Mouse (Mus musculus) heart, postnatal 4 days (tissue): ENCODE measurements at regions not wholly inside any gene's neighbourhood (a gene's known extent, or its start where the extent isn't known, plus 50 kb on each side); places are given as distances from the start of the nearest gene placed in this dataset.
A peak's percentile ranks its signal among the peaks of the same experiment; 100 is the strongest.

Source experiments
- DNase-seq: peaks from one replicate; pipeline ENCODE4 v3.0.0; 2021

GRCm38 (mm10) chr3:51031821-51032220 lies 192.4 kb upstream of the Noct start:
- peak; percentile 17 for DNase-seq

- DNase-seq: no peak
Measured at GRCm38 (mm10) chr3:51033292-51033691, 191.0 kb upstream of the Noct start.

- no peak for DNase-seq
Measured at GRCm38 (mm10) chr3:51036700-51037306, 187.4 kb upstream of the Noct start.

- DNase-seq: peak; percentile 6
Measured at GRCm38 (mm10) chr3:51042223-51042846, 181.9 kb upstream of the Noct start.

DNA sequence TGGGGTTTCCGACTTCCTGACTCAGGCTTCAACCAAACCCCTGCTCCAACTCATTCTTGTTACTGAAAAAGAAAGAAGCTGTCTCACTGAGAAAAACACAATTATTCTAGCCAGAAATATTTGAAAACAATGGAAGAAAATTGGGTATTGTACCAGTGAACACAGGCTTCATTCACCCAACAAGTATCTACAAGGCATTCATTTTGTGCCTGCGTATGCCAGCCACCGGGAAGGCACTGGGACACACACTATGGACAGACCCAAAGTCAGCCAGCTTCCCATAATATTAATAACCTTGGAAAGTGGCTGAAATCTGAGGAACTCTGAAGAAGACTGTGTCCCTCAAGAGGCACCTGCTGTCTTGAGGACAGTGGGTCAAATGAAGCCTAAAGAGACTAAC lies 175.5 kb upstream of the Noct start:
- no peak for DNase-seq

DNA sequence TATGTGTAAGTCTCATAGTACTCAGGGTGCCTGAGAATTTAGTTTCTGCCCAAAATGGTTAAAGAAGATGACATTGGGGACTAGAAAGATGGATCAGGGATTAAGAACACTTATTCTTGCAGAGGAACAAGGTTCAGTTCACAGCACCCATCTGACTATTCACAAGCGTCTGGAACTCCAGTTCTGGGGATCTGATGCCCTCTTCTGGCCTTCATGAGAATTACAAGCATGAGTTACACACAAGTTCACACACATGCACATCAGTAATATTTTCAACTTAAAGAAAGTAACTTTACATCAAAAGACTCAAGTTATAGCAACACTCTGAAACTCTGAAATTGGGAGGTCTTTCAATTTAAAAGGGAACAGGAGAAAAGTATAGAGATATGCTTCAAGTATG lies 174.1 kb upstream of the Noct start:
- no peak for DNase-seq

GRCm38 (mm10) chr3:51055004-51055403 lies 169.2 kb upstream of the Noct start:
- no peak for DNase-seq

GRCm38 (mm10) chr3:51064201-51064600 lies 160.0 kb upstream of the Noct start:
- no peak for DNase-seq

DNA sequence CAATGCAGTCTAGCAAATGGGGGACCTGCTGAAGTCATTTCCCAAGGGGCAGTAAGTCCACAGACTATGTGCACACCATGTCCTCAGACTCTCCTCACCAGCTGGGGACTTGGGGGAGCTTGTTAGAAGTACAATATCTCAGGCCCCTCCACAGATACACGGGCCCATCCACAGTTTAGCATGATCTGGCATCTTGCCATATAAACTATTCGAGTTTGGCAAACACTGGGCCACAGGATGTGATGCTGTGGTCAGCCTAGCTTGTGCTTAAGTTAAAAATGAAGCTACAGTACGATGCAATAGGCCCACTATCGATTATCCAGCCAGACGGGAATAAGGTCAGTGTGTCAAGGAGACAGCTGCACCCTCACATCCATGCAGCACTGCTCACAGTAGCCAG lies 157.9 kb upstream of the Noct start:
- no peak for DNase-seq

GRCm38 (mm10) chr3:51072417-51072816 lies 151.8 kb upstream of the Noct start:
- DNase-seq: no peak

DNA sequence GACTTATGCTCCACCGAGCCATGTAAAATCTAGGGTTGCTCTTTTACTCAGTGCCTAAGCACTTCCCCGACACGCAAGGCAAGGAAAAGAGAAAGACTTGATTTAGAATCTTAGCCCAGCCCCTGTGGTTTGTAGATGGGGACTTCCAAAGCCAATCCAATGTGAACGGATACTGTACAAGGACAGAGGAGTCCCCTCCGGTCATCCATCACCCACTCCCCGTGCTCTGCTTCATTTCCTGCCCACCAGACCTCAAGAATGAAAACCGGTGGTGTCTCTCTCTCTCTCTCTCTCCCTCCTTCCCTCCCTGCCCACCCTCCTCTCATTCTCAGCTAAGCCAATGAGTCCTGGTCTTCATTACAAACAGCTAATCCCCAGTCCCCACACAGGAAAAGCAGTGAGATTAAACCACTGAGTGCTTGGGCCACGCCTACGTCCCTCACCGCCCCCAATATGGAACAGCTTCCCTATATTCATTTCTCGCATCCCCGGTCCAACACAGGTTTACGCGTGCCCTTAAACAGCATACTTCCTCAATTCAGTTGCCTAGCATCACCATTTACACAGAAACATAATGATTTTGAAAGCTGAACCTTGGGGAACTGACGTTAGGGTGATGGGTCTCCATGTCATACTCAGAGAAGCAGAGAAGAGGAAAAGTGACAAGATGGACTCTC lies 151.1 kb upstream of the Noct start:
- no peak for DNase-seq

DNA sequence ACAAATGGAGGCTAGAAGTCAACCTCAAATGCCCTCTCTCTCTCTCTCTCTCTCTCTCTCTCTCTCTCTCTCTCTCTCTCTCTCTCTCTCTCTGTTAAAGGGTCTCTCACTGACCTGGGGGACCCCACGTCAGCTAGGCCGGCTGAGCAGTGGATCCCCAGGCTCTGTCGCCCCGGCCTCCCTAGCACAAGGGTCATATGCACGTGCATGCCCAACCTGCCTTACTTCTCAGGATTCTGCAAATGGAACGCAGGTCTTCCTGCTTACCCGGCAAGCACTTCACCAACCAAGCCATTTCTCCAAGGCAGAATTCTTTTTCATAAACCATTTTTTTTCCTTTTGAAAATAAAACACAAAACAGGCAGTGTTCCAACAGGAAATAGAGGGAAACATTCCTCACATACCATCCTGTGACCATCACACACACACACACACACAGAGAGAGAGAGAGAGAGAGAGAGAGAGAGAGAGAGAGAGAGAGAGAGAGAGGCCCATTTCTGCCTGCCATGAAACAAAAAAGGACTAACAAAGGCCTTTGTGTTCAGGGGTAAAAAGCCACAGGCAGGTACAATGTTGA lies 150.4 kb upstream of the Noct start:
- no peak for DNase-seq

DNA sequence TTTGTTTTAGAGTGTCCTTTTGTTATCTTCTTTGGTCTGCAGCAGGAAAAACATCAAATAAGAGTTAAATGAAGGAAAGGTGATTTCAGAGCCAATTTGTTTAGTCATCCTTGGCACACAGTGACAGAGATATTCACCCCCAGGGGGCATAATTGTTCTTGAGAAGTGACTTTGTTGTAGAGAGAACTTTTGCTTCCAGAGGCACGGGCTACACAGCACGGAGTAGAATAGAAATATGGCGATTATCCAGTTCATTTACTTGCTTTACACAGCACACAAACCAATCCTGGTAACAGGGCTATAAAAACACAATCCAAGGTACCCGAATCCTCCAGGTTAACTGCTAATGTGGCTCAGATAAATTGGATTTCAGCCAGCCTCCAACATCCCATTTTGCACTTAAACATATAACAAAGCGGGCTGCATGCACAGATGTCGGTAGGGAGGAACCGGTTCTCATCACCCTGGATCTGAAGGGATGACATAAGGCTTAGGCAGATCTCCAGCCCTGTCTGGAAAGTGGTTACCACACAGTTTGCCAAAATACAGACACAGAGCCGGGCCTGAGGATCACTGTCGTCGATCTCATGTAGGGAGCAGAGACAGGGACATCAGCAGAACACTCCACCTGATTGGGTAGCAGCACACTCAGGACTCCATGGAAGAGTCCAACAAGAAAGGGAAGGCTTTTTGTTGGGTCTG lies 148.9 kb upstream of the Noct start:
- peak; percentile 46 for DNase-seq

DNA sequence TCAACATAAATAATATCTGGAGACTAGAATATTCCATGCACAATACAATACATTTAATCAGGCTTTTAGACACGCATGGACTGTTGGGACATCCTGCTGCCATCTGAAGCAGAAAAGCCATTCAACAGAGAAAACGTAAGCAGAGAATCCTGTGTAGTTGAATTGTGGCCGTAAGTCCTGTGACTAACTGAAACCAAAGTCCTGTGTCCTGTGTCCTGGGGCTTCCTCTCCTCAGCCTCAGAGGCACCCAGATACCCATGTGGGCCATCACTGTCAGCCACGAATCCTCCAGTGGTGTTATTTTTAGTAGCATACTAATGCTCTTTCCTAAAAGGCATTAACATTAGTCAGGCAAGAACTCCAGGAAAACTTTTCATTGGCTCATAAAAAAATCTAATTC lies 145.8 kb upstream of the Noct start:
- DNase-seq: no peak

DNA sequence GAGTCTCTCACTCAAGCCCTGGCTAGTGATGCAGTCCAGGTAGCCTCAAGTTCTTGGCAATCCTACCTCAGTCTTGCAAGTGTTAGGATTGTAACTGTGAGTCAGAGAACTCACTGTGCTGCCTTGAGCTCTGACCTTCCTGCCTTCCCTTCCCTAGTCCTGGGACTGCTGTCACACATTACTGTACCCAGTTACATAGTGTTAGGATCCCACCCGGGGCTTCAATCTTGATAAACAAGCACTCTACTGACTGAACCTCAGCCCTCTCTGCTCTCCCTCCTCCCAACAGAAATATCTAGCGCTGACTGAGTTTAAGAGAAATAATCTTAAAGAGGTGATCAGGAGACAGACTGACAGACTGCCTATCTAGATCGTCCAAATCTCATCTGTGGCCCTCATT lies 143.8 kb upstream of the Noct start:
- no peak for DNase-seq

GRCm38 (mm10) chr3:51080855-51081254 lies 143.4 kb upstream of the Noct start:
- DNase-seq: no peak

GRCm38 (mm10) chr3:51082831-51083575 lies 141.2 kb upstream of the Noct start:
- DNase-seq: no peak

DNA sequence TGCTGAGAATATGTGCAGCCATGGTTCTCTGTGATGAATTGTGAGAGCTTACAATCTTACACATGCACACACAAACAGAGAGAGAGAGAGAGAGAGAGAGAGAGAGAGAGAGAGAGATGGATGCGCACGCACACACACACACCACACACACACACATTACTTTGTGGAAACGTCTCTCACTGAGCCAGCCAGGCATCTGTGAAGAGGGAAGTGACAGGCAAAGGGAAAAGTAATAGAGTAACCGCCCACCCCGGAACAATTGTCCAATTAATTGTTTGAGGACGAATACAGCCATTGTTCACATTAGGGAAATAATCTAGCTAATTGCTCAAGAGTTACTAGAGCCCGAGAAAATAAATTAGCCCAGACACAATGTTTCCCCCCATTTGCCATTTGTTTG lies 140.7 kb upstream of the Noct start:
- no peak for DNase-seq

DNA sequence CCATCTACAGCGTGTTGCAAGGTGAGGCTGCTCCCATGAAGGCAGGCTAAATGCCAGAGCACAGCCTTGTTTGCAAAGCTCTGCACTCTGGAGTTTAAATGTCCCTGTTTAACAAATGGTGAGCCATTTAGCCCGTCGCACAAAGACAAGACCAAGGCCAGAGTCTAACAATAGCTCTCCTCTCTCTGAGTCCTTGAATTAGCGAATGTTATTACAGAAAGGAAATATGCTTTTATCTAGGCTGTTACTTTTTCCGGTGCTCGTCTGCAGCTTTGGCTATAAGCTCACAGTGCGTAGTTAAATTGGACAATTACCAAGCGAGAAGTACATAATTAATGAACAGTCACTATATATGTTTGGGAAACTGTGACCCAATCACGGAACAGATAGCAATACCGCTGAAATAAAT lies 137.8 kb upstream of the Noct start:
- no peak for DNase-seq

GRCm38 (mm10) chr3:51087076-51087475 lies 137.2 kb upstream of the Noct start:
- DNase-seq: no peak

DNA sequence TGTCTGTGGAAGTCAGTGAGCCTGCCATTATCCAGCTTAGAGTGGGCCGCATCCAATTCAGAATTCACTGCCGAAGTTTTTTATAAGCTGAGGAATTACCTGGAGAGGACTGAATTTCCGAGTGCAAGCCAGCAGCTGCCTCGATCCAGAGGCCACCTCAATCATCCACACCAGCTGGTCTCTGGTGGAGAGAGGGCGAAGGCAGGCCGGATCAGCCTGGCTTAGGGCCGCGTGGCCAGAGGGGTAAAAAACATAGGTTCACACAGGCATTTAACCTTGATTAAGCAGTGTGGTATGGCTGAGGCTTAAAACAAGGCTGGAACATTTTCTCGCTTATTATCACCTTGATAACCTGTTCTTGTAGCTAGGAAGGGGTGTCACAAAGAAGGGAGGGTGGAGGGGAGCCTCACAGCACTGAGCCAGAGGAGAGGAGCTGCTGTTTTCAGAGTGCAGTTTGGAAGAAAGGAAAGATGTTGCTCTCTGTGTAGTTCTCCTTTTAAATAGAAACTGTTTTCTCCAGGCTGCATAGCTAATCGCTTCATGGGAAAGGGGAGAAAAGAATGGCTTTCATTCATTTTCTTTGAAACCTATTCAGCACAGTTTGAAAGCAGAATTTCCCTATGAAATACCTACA lies 135.1 kb upstream of the Noct start:
- DNase-seq: no peak

- DNase-seq: no peak
Measured at GRCm38 (mm10) chr3:51091478-51091877, 132.8 kb upstream of the Noct start.
